Mouse (Mus musculus): ENCODE measurements around the gene Kcna4.

- TF ChIP-seq CTCF (IDR thresholded peaks at IDR 0.05; ENCODE audit: borderline replicate concordance, extremely low read depth, insufficient read depth, insufficient read length): no peak
- no peak for TF ChIP-seq POLR2A (IDR thresholded peaks at IDR 0.05; ENCODE audit: borderline replicate concordance, extremely low read depth, insufficient read depth, insufficient read length, poor library complexity, severe bottlenecking)
These were observed 4.1 kb downstream of the Kcna4 start for GRCm38 (mm10) chr2:107294521-107294920.
